ENCODE assay signal across 26 mouse cellular contexts in the genomic region with DNA sequence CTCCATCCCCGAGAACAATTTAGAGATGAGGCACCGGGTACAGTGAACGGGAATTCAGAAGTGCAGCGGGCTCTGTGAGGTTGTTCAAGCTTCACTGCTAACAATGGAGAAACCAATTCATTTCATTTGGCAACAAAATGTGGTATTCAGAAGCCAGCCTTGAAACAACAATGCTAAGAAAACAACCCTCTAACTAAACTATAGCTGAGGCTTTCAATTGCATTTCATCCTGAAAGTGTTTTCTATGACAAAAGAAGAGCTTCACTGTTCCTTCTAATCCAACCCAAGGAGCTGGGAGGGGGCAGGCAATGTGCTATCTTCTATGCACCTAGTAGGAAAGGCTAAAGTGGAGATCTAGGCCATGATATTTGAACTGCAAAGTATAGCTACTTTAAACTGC.
A peak's percentile ranks its signal among the peaks of the same experiment; 100 is the strongest.
DNase-seq lines count a peak whose midpoint lies in the region; ATAC-seq and TF ChIP-seq lines count a peak whose summit lies in the region.
"Had no signal": no experiment of that assay in that cellular context is flagged by ENCODE, and none has a peak within 500 bp of the region (broad histone marks: within the 10 kb centered on the region; RNA-seq: fewer than 3 reads in every experiment).

No protein-coding gene starts in this region.

- H3K4me1 ChIP-seq in embryonic facial prominence, embryonic 13.5 days, result peaks cover 34% of the 10 kb centered on the region
- 0 out of 2 replicates have a peak, but pooled peaks cover 8% of the 10 kb centered on the region for H3K4me1 ChIP-seq in limb, embryonic 15.5 days
- H3K4me1 ChIP-seq: forebrain, embryonic 15.5 days; heart, embryonic 10.5 days had no signal

- intact Hi-C loops in left cerebral cortex, adult 2 months (cut with DNase I), result no loop called here
- intact Hi-C loops in left cerebral cortex, postnatal 10 days (cut with DNase I), result no loop called here

- H3K27ac ChIP-seq in left cerebral cortex, adult 2 months, result peak overlapping the region; percentile 49
- peak overlapping the region; percentile 81; the same call in 1 of the 2 replicates for H3K27ac ChIP-seq in embryonic facial prominence, embryonic 13.5 days
- peak overlapping the region; percentile 79; the same call in 1 of the 2 replicates for H3K27ac ChIP-seq in limb, embryonic 15.5 days
- H3K27ac ChIP-seq: forebrain, embryonic 12.5 days; forebrain, embryonic 15.5 days; heart, adult 2 months; heart, embryonic 10.5 days; heart, embryonic 13.5 days; hindbrain, embryonic 14.5 days; hindbrain, postnatal 0 days had no signal

- H3K9ac ChIP-seq in embryonic facial prominence, embryonic 13.5 days, result no peak overlapping the region
- no peak overlapping the region for H3K9ac ChIP-seq in limb, embryonic 15.5 days
- H3K9ac ChIP-seq: forebrain, embryonic 12.5 days; forebrain, embryonic 15.5 days; heart, embryonic 13.5 days; hindbrain, embryonic 14.5 days had no signal

- H3K27me3 ChIP-seq in embryonic facial prominence, embryonic 13.5 days, result no peaks in the 10 kb centered on the region
- no peaks in the 10 kb centered on the region for H3K27me3 ChIP-seq in limb, embryonic 15.5 days
- H3K27me3 ChIP-seq: forebrain, embryonic 12.5 days; forebrain, embryonic 15.5 days; heart, embryonic 13.5 days had no signal

- H3K4me3 ChIP-seq in left cerebral cortex, adult 2 months, result no peak overlapping the region
- H3K4me3 ChIP-seq in embryonic facial prominence, embryonic 13.5 days, result no peak overlapping the region
- no peak overlapping the region for H3K4me3 ChIP-seq in limb, embryonic 15.5 days
- H3K4me3 ChIP-seq: erythroblast, embryonic 14.5 days; forebrain, embryonic 12.5 days; forebrain, embryonic 15.5 days; heart, adult 2 months; heart, embryonic 10.5 days; heart, embryonic 13.5 days had no signal

- H3K36me3 ChIP-seq in embryonic facial prominence, embryonic 13.5 days, result 0 out of 2 replicates have a peak, but pooled peaks cover 5% of the 10 kb centered on the region
- H3K36me3 ChIP-seq in limb, embryonic 15.5 days, result no peaks in the 10 kb centered on the region
- H3K36me3 ChIP-seq: forebrain, embryonic 12.5 days; forebrain, embryonic 15.5 days; heart, embryonic 10.5 days had no signal

- no peak for DNase-seq in left cerebral cortex, adult 2 months (ENCODE audit: extremely low spot score in 1 of 2, low spot score in 2 of 2)
- no peak for DNase-seq in left cerebral cortex, postnatal 10 days (ENCODE audit: extremely low spot score in 1 of 2, low spot score in 2 of 2)
- peak; percentile 51 for DNase-seq in Muller cell, postnatal 12 days (ENCODE audit: inconsistent ontology term)
- DNase-seq in urinary bladder, adult 2 months (ENCODE audit: low spot score), result no peak
- DNase-seq: adrenal gland, postnatal 10 days; adrenal gland, postnatal 36 days; cerebellum, adult 18-20 months; cerebellum, adult 9-10 months; cerebellum, postnatal 14 days; gastrocnemius, postnatal 10 days; gastrocnemius, postnatal 36 days; heart, adult 2 months; heart, postnatal 14 days; heart, postnatal 4 days had no signal

- no peak for ATAC-seq in embryonic facial prominence, embryonic 13.5 days (ENCODE audit: insufficient number of reproducible peaks, insufficient read depth, low FRiP score, low TSS enrichment, low read depth)
- no peak for ATAC-seq in limb, embryonic 15.5 days (ENCODE audit: insufficient number of reproducible peaks, low FRiP score, low TSS enrichment, low read depth)
- ATAC-seq: activated CD4-positive, CD25-positive, alpha-beta regulatory T cell, adult 4 months; CD4-positive, CD25-positive, alpha-beta regulatory T cell, adult 4 months; forebrain, embryonic 15.5 days; hindbrain, postnatal 0 days; inflammation-experienced regulatory T-cells, adult 6 months had no signal

- no peaks in the 10 kb centered on the region for H3K9me3 ChIP-seq in embryonic facial prominence, embryonic 13.5 days
- H3K9me3 ChIP-seq in limb, embryonic 15.5 days, result no peaks in the 10 kb centered on the region
- H3K9me3 ChIP-seq: forebrain, embryonic 12.5 days; forebrain, embryonic 15.5 days; heart, embryonic 10.5 days; heart, embryonic 13.5 days had no signal

- no peak overlapping the region for H3K4me2 ChIP-seq in embryonic facial prominence, embryonic 13.5 days
- no peak overlapping the region for H3K4me2 ChIP-seq in limb, embryonic 15.5 days
- H3K4me2 ChIP-seq: forebrain, embryonic 12.5 days; forebrain, embryonic 15.5 days; heart, embryonic 13.5 days; hindbrain, embryonic 14.5 days had no signal

- WGBS in embryonic facial prominence, embryonic 13.5 days, result 69% methylated on average over 4 of the region's 4 CpGs
- 82% methylated on average over 4 of the region's 4 CpGs for WGBS in limb, embryonic 15.5 days

- no peak for TF ChIP-seq CTCF in left cerebral cortex, adult 2 months (IDR thresholded peaks at IDR 0.05)
